Mouse (Mus musculus) limb, embryonic 15.5 days (tissue): ENCODE data around the gene Atp8b4. TPM values are rescaled to one million over a fixed set of nuclear protein-coding genes. Genes with fewer than 3 reads are reported as not detected.
"Not testable (repeated sequence)": the region's sequence is repeated elsewhere in the genome, so short reads cannot be mapped to it uniquely, and the experiment has no call there.

Experiments used
- ATAC-seq: fragments of 200-750 bp; cut with Nextera tagmentation; 2 replicates; pipeline ENCODE4 v1.8.0; 2017; ENCODE audit warnings: low read depth, moderate TSS enrichment; ENCODE audit not compliant: insufficient number of reproducible peaks, low FRiP score, low TSS enrichment
- H3K27ac ChIP-seq: fragments of 300-500 bp; sonication (generic); 2 replicates; pipeline ENCODE4 v1.5.1; 2015; ENCODE audit warnings: moderate library complexity, mild to moderate bottlenecking, inconsistent platforms
- H3K27me3 ChIP-seq: fragments of 300-500 bp; sonication (generic); 2 replicates; pipeline ENCODE4 v1.6.1; 2015; ENCODE audit warnings: inconsistent platforms
- H3K36me3 ChIP-seq: fragments of 300-500 bp; sonication (generic); 2 replicates; pipeline ENCODE4 v1.6.1; 2015; ENCODE audit warnings: inconsistent platforms
- H3K4me1 ChIP-seq: fragments of 300-500 bp; sonication (generic); 2 replicates; pipeline ENCODE4 v1.6.1; 2015; ENCODE audit warnings: inconsistent platforms
- H3K4me2 ChIP-seq: fragments of 300-500 bp; sonication (generic); 2 replicates; pipeline ENCODE4 v1.6.1; 2015; ENCODE audit warnings: mild to moderate bottlenecking, inconsistent platforms
- H3K4me3 ChIP-seq: fragments of 300-500 bp; sonication (generic); 2 replicates; pipeline ENCODE4 v1.5.1; 2015; ENCODE audit warnings: mild to moderate bottlenecking, inconsistent platforms
- H3K9ac ChIP-seq: fragments of 300-500 bp; sonication (generic); 2 replicates; pipeline ENCODE4 v1.6.1; 2015; ENCODE audit warnings: inconsistent platforms
- H3K9me3 ChIP-seq: fragments of 300-500 bp; sonication (generic); 2 replicates; pipeline ENCODE4 v1.6.1; 2016; ENCODE audit warnings: inconsistent platforms
- WGBS: fragments of 180-500 bp; shearing (Covaris S2); methylation state at CpG from one replicate; pipeline ENCODE4 v1.1.7; 2015; 5-methylcytosine and 5-hydroxymethylcytosine counted together
- polyA plus RNA-seq: library from polyadenylated mRNA; unstranded; fragments of >200 nt; fragmentation: Nextera tagmentation; extraction: Ambion mirVana; gene quantifications from 2 replicates; pipeline ENCODE4 v1.2.1, GENCODE M21; 2015

The Atp8b4 gene
- polyA plus RNA-seq, result 0.43 and 0.77 TPM in 2 replicates

GRCm38 (mm10) chr2:126500521-126500920, at the start of gene Atp8b4:
TSS of gene Atp8b4 (minus strand) at chr2:126500674.
- Histone ChIP-seq H3K4me1 (peaks cover 4% of the 10 kb centered on the region; the same call in 1 of the 2 replicates), H3K27ac (no peak within 1 kb of the TSS), H3K36me3 (no peaks in the 10 kb centered on the region), H3K4me2 (no peak within 1 kb of the TSS), H3K9ac (no peak within 1 kb of the TSS), H3K27me3 (no peaks in the 10 kb centered on the region), H3K4me3 (no peak within 1 kb of the TSS), H3K9me3 (no peaks in the 10 kb centered on the region)
- ATAC-seq, result no peak
- WGBS, result 87% methylated on average over 6 of the region's 6 CpGs

DNA sequence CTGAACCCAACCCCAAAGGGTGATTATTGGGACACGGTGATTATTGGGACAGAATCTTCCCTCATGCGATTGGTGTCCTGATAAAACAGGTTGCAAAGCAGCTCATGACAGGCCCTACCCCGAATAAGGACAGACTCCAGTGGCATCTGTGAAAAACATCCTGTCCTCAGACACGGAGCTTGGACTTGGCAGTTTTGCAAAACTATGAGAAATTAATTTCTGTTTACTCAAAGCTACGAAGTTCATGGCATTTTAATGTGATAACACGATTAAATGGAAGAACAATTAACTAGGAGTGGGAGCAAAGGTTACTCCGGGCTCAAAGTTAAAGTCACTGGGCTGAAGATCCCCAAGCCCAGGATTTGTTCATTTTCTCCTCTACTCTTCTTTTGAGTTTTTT, 49.2 kb upstream of the Atp8b4 start:
- no peak overlapping the region for H3K4me3 ChIP-seq
- H3K27me3 ChIP-seq, result peaks cover 45% of the 10 kb centered on the region
- no peak overlapping the region for H3K4me2 ChIP-seq
- H3K9ac ChIP-seq, result no peak overlapping the region
- no peak for ATAC-seq
- no peaks in the 10 kb centered on the region for H3K9me3 ChIP-seq
- H3K4me1 ChIP-seq, result peaks cover 13% of the 10 kb centered on the region
- H3K27ac ChIP-seq, result no peak overlapping the region
- H3K36me3 ChIP-seq, result no peaks in the 10 kb centered on the region
- WGBS, result 84% methylated on average over 7 of the region's 7 CpGs

GRCm38 (mm10) chr2:126546392-126546791, 45.9 kb upstream of the Atp8b4 start:
- Histone ChIP-seq H3K4me3 (no peak overlapping the region), H3K27ac (no peak overlapping the region), H3K9ac (no peak overlapping the region), H3K27me3 (peaks cover 12% of the 10 kb centered on the region), H3K4me1 (no peaks in the 10 kb centered on the region), H3K4me2 (no peak overlapping the region), H3K9me3 (no peaks in the 10 kb centered on the region), H3K36me3 (no peaks in the 10 kb centered on the region)
- 80% methylated on average over 3 of the region's 3 CpGs for WGBS
- ATAC-seq, result no peak

DNA sequence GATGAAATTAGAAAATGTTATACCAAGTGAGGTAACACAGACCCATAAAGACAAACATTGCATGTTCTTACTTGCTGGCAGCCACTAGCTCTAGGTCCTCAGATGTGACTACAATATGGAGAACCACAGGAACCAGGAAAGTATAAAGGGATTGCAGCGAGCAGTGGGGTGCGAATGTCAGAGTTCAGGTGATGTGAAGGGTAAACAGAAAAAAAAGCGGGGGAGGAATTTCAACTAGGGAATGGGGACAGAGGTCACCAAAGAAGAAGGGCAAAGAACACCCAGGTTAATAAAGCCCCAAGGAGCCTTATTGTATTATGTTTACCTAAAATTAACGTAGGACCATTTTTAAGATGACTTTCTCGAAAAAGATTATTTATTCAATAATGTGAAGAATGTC, 44.8 kb upstream of the Atp8b4 start:
- Histone ChIP-seq H3K4me1 (no peaks in the 10 kb centered on the region), H3K36me3 (no peaks in the 10 kb centered on the region), H3K9ac (no peak overlapping the region), H3K9me3 (no peaks in the 10 kb centered on the region), H3K4me2 (no peak overlapping the region), H3K4me3 (no peak overlapping the region), H3K27me3 (peaks cover 3% of the 10 kb centered on the region; the same call in 1 of the 2 replicates), H3K27ac (no peak overlapping the region)
- ATAC-seq, result no peak
- WGBS, result 76% methylated on average over 5 of the region's 5 CpGs

- Histone ChIP-seq H3K4me2 (no peak overlapping the region), H3K27ac (no peak overlapping the region), H3K27me3 (no peaks in the 10 kb centered on the region), H3K4me1 (no peaks in the 10 kb centered on the region), H3K36me3 (no peaks in the 10 kb centered on the region), H3K9me3 (no peaks in the 10 kb centered on the region), H3K4me3 (no peak overlapping the region), H3K9ac (no peak overlapping the region)
- 86% methylated on average over 5 of the region's 5 CpGs for WGBS
- ATAC-seq, result no peak
Observed at GRCm38 (mm10) chr2:126542211-126542610, 41.7 kb upstream of the Atp8b4 start.

- Histone ChIP-seq H3K27ac (no peak overlapping the region), H3K4me1 (no peaks in the 10 kb centered on the region), H3K9ac (no peak overlapping the region), H3K4me2 (no peak overlapping the region), H3K27me3 (no peaks in the 10 kb centered on the region), H3K9me3 (no peaks in the 10 kb centered on the region), H3K36me3 (no peaks in the 10 kb centered on the region), H3K4me3 (no peak overlapping the region)
- no peak for ATAC-seq
- 77% methylated on average over 6 of the region's 6 CpGs for WGBS
Observed at GRCm38 (mm10) chr2:126540390-126540925, 40.0 kb upstream of the Atp8b4 start.

DNA sequence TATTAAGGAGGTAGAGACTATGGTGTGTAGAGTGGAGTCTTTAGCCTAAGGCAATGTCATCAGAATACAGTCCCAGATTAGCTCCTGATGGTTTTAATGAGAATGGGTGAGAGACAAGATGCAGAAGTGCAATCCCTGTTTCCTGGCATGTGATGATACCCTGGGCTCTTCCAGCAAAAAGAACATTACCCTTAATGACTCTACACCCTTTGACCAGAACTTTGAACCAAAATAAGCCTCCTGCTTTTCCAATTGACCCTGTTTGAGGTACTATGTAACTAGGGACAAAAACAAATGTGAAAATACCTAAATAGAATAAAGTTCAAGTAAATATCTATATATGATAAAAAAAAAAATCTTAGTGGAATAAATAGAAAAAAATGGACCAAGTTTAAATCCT, 37.2 kb upstream of the Atp8b4 start:
- ATAC-seq, result no peak
- no peaks in the 10 kb centered on the region for H3K36me3 ChIP-seq
- H3K9ac ChIP-seq, result no peak overlapping the region
- no peak overlapping the region for H3K27ac ChIP-seq
- no peaks in the 10 kb centered on the region for H3K4me1 ChIP-seq
- no peak overlapping the region for H3K4me3 ChIP-seq
- no peaks in the 10 kb centered on the region for H3K9me3 ChIP-seq
- no peaks in the 10 kb centered on the region for H3K27me3 ChIP-seq
- no peak overlapping the region for H3K4me2 ChIP-seq

GRCm38 (mm10) chr2:126530581-126530980, 30.1 kb upstream of the Atp8b4 start:
- 78% methylated on average over 3 of the region's 3 CpGs for WGBS
- Histone ChIP-seq H3K4me1 (no peaks in the 10 kb centered on the region), H3K27ac (no peak overlapping the region), H3K4me3 (no peak overlapping the region), H3K9me3 (no peaks in the 10 kb centered on the region), H3K27me3 (no peaks in the 10 kb centered on the region), H3K36me3 (no peaks in the 10 kb centered on the region), H3K4me2 (no peak overlapping the region), H3K9ac (no peak overlapping the region)
- no peak for ATAC-seq

DNA sequence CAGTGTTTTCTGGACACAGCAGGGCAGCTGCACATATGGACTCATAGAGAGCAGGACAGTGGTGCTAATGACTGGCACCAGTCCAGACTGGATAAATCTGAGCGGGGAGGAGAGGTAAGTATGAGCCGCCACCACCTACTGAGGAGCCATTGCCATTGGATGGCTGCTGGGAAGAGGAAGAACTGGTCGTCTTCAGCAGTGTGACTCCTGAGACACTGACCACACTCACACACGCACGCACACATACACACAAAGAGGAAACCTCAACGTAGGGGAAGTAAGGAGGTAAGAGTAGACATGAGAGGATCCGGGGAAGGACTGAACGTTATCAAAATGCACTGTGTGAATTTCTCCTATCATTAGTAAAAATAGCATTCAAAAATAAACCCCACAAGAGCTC, 27.0 kb upstream of the Atp8b4 start:
- Histone ChIP-seq H3K27me3 (no peaks in the 10 kb centered on the region), H3K4me2 (no peak overlapping the region), H3K9ac (no peak overlapping the region), H3K4me3 (no peak overlapping the region), H3K36me3 (no peaks in the 10 kb centered on the region), H3K27ac (no peak overlapping the region), H3K9me3 (no peaks in the 10 kb centered on the region), H3K4me1 (no peaks in the 10 kb centered on the region)
- no peak for ATAC-seq
- WGBS, result 85% methylated on average over 8 of the region's 8 CpGs

DNA sequence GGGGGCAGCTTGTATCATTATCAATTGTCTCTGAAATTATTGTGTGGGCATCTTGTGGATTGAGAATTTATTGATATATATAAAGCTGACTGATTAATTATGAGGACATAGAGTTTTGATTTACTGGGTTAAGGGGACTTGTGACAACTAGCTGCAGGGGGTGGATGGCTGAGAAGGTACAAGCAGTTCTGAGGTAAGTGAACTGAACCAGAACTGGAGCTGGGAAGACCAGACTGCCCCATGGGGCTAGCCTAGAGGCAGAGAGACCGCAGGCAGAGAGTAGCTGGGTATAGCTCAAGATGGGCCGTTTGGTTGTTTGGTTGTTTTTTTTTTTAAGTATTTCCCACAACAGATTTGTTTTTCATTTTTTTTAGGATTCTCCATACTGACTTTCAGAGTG, 23.8 kb upstream of the Atp8b4 start:
- H3K27me3 ChIP-seq, result no peaks in the 10 kb centered on the region
- H3K4me2 ChIP-seq, result no peak overlapping the region
- no peak for ATAC-seq
- H3K4me1 ChIP-seq, result no peaks in the 10 kb centered on the region
- WGBS, result 79% methylated on average over 2 of the region's 2 CpGs
- no peak overlapping the region for H3K4me3 ChIP-seq
- H3K9ac ChIP-seq, result no peak overlapping the region
- no peaks in the 10 kb centered on the region for H3K36me3 ChIP-seq
- no peaks in the 10 kb centered on the region for H3K9me3 ChIP-seq
- no peak overlapping the region for H3K27ac ChIP-seq

GRCm38 (mm10) chr2:126523101-126523745, 22.7 kb upstream of the Atp8b4 start:
- not testable (repeated sequence) for H3K27me3 ChIP-seq, H3K4me1 ChIP-seq, H3K9me3 ChIP-seq, H3K4me2 ChIP-seq, H3K4me3 ChIP-seq, H3K36me3 ChIP-seq, ATAC-seq, H3K27ac ChIP-seq, H3K9ac ChIP-seq
- 60% methylated on average over 5 of the region's 5 CpGs for WGBS

GRCm38 (mm10) chr2:126522056-126522455, 21.6 kb upstream of the Atp8b4 start:
- WGBS, result 53% methylated on average over 8 of the region's 8 CpGs
- no peak overlapping the region for H3K4me3 ChIP-seq
- H3K9me3 ChIP-seq, result no peaks in the 10 kb centered on the region
- H3K4me2 ChIP-seq, result no peak overlapping the region
- no peak overlapping the region for H3K27ac ChIP-seq
- H3K27me3 ChIP-seq, result no peaks in the 10 kb centered on the region
- no peaks in the 10 kb centered on the region for H3K36me3 ChIP-seq
- no peaks in the 10 kb centered on the region for H3K4me1 ChIP-seq
- no peak for ATAC-seq
- no peak overlapping the region for H3K9ac ChIP-seq

- no peak overlapping the region for H3K27ac ChIP-seq
- no peaks in the 10 kb centered on the region for H3K36me3 ChIP-seq
- H3K9me3 ChIP-seq, result no peaks in the 10 kb centered on the region
- H3K4me1 ChIP-seq, result no peaks in the 10 kb centered on the region
- H3K9ac ChIP-seq, result no peak overlapping the region
- no peak for ATAC-seq
- H3K4me2 ChIP-seq, result no peak overlapping the region
- H3K27me3 ChIP-seq, result no peaks in the 10 kb centered on the region
- 75% methylated on average over 10 of the region's 10 CpGs for WGBS
- H3K4me3 ChIP-seq, result no peak overlapping the region
Observed at GRCm38 (mm10) chr2:126521471-126521870, 21.0 kb upstream of the Atp8b4 start.
